Mouse (Mus musculus) left cerebral cortex, postnatal 36 days (tissue): ENCODE measurements at regions not wholly inside any gene's neighbourhood (a gene's known extent, or its start where the extent isn't known, plus 50 kb on each side); places are given as distances from the start of the nearest gene placed in this dataset.
A peak's percentile ranks its signal among the peaks of the same experiment; 100 is the strongest.

Experiments
- DNase-seq, 2 experiments: peaks; one replicate each; pipeline ENCODE4 v3.0.0; 2021 to 2022; ENCODE audit warnings: low spot score in 2 of 2, mixed read lengths in 1 of 2
- intact Hi-C: fragments of 180-260 bp; cut with DNase I; formaldehyde crosslinking; loops from one replicate; pipeline ENCODE4 v1.15.1; 2025

DNA sequence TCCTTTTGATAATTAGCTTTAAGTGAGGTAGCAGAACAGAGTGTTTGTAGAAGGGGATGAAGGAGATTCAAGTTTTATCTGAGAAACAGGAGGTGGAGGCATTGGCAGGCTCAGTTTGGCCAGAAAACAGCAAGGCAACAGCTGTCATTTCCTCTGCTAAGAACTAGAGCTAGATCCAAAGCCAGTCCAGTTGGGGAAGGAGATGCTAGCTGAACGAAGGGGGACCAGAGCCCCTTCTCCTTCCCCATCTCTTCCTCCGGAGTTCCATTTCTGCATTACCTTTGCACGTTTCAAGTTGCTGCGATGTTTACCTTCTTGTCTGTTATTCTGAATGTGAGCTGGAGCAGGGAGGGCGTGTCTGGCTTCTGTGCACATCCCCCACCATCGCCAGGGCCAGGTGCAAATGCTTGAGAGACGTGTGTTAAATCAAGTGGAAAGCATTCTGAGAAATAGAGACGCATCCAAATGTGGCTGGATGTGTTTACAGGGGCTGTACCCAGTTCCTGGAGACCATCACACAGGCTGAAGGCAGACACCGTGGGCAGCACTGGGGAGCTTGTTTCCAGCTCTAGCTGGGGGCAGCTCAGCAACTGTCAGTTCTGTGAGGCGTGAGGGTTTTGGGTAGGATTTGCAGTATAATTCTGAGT, 111.4 kb upstream of the Ufm1 start:
- intact Hi-C loops: no loop called here
- DNase-seq: peak; percentile 16 to 29

DNA sequence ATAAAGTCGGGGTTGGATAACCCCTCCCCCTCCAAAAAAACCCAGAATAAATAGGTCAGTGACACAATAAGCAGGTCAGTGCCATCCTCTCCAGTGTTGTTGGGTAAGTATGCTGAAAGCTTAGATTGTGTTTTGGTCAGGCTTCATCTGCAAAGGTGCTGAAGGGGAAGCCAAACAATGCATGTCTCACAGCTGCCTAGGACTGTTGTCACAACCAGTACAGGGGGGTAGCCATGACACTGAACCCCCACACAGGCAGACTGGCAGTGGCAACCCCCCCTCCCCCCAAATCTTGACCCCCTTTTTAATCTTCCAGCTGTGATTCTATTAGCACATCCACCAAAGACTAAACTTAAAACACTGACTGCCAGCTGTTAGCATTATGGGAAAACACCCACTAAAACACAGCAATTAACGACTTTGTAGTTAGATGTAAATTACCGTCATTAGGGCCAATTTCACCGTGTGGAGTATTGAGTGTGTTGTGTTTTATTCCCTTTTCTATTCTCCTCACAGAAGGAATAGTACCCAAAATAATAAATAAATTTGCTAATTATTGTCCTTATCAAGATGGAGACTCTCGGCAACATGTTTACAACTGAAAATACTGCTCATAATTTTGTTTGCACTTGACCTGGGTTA, 105.5 kb upstream of the Ufm1 start:
- intact Hi-C loops: no loop called here
- no peak for DNase-seq

DNA sequence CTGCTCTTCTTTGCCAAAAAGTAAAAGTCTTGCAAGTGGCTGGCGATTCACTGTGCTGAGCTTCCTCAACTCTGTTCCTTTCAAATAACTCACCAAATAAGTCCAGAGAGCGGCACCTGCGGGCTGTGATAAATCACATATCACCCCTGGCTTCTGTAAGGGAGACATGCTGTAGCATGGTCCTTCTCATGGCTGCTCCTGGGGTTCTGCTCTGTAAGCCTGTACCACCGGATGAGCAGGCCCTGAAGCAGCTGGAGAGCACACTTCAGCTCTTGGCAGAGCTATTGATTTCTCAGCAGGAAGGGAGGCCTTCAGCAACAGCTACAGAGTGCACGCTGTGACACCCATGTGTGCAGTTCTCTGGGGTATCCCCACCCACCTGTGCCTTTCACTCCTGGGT, 101.5 kb upstream of the Ufm1 start:
- intact Hi-C loops: no loop called here
- DNase-seq: no peak

DNA sequence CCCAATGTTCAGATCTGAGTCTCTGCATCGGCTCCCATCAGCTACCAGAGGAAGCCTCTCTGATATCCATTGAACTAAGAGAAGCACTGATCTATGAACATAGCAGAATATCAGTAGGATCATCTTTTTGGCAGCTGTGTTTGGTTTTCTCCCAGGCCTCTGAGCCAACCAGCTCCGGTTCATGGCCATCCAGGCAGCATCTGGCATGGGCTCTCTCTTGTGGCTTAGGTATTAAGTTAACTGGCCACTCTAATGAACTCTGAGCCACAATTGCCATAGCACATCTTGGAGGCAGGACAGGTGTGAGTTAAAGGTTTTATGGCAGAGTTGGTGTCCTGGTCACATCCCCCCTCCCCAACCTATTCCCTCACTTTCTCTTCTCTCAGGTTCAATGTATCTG, 90.2 kb upstream of the Ufm1 start:
- intact Hi-C loops: no loop called here

DNA sequence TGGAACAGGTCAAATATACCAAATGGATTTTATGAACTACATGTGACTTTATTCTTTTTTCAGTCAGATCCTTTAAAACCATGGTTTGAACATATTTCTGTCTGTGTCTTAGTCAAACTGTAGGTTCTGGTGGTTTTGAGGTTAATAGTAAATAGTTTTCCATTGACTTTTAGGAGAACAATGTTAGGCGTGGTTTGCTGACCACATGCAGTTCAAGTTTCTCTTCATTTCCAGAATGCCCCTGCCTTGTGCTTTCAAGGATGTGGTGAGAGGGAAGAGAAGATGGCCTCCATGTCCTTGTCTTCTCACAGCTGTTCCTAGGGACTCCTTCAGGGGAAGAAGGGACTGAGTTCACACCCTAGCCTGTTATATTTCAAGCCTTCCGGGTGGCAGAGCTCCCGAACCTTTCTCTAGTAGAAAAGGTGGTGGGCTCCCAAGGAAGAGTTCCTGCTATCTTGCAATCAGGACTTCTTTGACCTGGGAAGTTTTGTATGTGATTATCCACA, 76.1 kb upstream of the Ufm1 start:
- no peak for DNase-seq

More for the DNA sequence above, 90.2 kb upstream of the Ufm1 start:
- DNase-seq: no peak

DNA sequence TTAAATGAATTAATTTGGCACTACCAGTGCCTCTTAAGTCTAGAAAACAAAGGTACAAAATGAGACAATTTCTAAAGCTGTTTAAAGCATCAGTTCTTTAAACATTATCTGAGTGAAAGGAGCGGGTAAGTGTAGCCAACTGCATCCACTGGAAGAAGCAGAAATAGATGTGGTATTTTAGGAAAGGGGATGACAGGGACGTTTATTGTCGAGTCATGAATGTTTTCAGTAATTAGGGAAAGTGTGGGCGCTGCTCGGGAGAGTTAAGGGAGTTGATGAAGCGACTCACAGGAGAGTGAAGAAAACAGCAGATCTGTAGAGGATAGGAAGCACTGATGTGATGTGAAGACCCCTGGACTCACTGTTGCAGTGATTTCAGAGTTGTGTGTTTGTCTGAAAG, 68.1 kb upstream of the Ufm1 start:
- intact Hi-C loops: no loop called here
- no peak for DNase-seq

More for the DNA sequence above, 76.1 kb upstream of the Ufm1 start:
- intact Hi-C loops: no loop called here

DNA sequence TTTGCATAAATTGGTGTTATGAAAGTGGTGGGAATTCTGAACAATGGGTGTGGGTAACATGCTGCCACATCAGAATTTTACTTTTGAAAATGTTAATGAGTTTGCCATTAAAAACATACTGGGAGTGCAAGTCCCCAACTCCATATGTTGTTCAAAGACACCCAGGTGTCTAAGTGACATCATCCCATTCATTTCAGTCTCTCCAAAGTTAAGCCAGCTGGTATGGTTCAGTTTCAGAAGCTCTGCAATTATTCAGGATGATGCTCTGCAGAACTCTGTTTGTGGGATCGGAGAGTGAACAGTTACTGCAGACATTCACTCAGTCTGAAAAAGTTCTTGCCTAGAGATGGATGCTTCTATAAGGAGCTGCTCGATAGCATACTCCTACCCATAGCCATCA, 56.3 kb upstream of the Ufm1 start:
- intact Hi-C loops: no loop called here
- DNase-seq: no peak

DNA sequence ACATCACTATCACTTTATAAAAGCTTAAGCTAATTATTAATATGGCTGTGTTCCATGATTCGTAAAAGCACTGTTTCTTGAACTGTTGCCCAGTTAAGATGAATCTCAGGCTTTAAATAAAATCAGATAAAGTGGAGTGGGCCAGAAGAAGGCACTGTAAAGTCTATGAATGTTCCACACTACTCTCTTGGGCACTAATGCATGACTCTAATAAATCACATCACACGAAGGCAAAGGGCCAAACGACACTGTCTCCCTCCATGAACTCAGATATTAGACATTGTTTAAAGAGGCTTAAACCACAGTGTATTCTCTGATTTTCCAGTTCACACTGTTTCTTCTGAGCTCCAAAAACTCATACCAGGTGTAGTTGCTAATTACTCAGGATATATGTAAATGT, 55.9 kb upstream of the Ufm1 start:
- intact Hi-C loops: no loop called here
- no peak for DNase-seq

DNA sequence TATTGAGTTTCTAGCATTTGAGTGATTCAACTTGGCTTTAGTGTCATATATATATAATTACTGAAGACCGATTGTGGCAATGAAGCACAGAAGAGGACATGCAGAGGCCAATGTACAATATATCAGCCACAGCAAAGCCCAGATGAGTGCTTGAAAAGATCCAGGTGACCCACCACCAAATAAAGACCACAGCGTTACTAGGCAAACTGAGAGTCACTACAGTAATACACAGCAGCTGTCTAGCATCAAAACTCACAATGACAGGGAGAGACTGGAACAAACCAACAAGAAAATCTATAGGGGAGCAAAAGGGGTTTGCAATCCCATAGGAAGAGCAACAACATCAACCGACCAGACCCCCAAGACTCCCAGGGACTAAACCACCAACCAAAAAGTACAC, 54.3 kb upstream of the Ufm1 start:
- DNase-seq: no peak
- intact Hi-C loops: no loop called here

DNA sequence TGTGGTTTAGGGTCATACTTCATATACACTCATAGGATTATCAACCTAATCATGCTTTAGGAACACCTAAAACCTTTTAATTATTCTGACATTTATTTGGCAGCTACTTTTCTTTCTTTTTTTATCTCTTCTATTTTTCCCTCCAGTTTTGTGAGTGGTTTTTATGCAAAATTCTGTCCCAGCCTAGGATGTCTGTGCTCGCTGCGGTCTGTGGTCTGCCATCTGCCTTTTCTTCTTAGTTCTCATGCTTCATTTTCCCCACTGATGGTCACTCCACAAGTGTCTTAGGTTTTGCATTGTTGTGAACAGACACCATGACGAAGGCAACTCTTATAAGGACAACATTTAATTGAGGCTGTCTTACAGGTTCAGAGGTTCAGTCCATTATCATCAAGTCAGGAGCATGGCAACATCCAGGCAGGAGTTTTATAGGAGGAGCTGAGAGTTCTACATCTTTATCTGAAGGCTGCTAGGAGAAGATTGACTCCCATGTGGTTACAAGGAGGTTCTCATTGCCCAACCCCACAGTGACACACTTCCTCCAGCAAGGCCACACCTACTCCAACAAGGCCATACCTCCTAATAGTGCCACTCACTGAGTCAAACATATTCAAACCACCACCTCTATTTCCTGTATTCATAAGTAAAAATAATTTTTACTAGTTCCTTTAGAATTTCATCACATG, 50.5 kb upstream of the Ufm1 start:
- no peak for DNase-seq
- intact Hi-C loops: no loop called here
